Mouse (Mus musculus) lung, embryonic 16.5 days (tissue): ENCODE measurements around the gene Dync1i2. TPM values are rescaled to one million over a fixed set of nuclear protein-coding genes. Genes with fewer than 3 reads are reported as not detected.

Experiments used
- polyA plus RNA-seq: library from polyadenylated mRNA; unstranded; fragments of >200 nt; fragmentation: Nextera tagmentation; extraction: Ambion mirVana; gene quantifications from 2 replicates; pipeline ENCODE4 v1.2.1, GENCODE M21; 2015

Dync1i2 gene
- polyA plus RNA-seq, 1 experiment from 2014 or later: 104 TPM

Other genes with a start within 250 kb of the Dync1i2 start
- 37.3 and 38.6 TPM in 2 replicates for gene Dcaf17, start 156.4 kb upstream of the Dync1i2 start, polyA plus RNA-seq
- 15.4 and 16.0 TPM in 2 replicates for gene Mettl8, start 156.1 kb upstream of the Dync1i2 start, polyA plus RNA-seq
- gene Cybrd1, start 93.8 kb upstream of the Dync1i2 start, polyA plus RNA-seq: 4.6 and 5.1 TPM in 2 replicates
- gene Slc25a12, start 156.0 kb downstream of the Dync1i2 start, polyA plus RNA-seq: 32.5 and 33.2 TPM in 2 replicates
- 126 and 127 TPM in 2 replicates for gene Hat1, start 177.3 kb downstream of the Dync1i2 start, polyA plus RNA-seq
- 36.2 and 36.9 TPM in 2 replicates for gene Metap1d, start 241.6 kb downstream of the Dync1i2 start, polyA plus RNA-seq